22 mouse cellular contexts compared by ENCODE assay signal in the genomic region with DNA sequence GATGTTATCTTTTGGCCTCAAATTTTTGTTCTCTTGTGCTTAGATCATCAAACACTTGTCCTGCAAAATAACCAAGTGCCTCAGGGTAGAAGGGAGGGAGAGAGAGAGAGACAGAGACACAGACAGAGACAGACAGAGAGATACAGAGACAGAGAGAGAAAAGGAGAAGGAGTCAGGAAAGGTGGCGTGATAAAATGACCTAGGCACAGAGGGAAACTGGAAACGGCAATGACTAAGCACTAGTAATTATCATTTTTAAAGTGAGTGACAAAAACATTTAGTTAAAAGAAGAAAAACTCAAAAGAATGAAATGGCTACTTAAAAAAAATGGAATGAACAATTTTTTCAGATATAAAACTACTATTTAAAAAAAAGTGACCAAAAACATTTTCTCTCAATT. TPM values are rescaled to one million over a fixed set of nuclear protein-coding genes. Genes with fewer than 3 reads are reported as not detected.
A peak's percentile ranks its signal among the peaks of the same experiment; 100 is the strongest.
DNase-seq lines count a peak whose midpoint lies in the region; TF ChIP-seq lines count a peak whose summit lies in the region.
"Had no signal": no experiment of that assay in that cellular context is flagged by ENCODE, and none has a peak within 500 bp of the region (broad histone marks: within the 10 kb centered on the region; RNA-seq: fewer than 3 reads in every experiment).

No protein-coding gene starts in this region.

- H3K9me3 ChIP-seq in MEL (replicated peaks; ENCODE audit: insufficient read depth, low read length) = no peaks in the 10 kb centered on the region
- H3K9me3 ChIP-seq: G1E had no signal

- 69% methylated on average over 2 of the region's 2 CpGs for WGBS in kidney, adult 2 months

- peaks cover 5% of the 10 kb centered on the region; the same call in 1 of the 2 replicates for H3K4me1 ChIP-seq in kidney, adult 2 months (ENCODE audit: control insufficient read depth, insufficient read depth, low read length)
- H3K4me1 ChIP-seq in MEL (ENCODE audit: control insufficient read depth in 1 of 2, insufficient read depth in 2 of 2, low read length in 2 of 2) = peaks cover 26 to 33% of the 10 kb centered on the region in 2 experiments

- no peaks in the 10 kb centered on the region for H3K36me3 ChIP-seq in kidney, adult 2 months (ENCODE audit: control insufficient read depth, insufficient read depth, low read length)
- H3K36me3 ChIP-seq in MEL (ENCODE audit: control insufficient read depth in 1 of 2, insufficient read depth in 2 of 2, low read length in 2 of 2) = peaks cover 0 to 28% of the 10 kb centered on the region in 2 experiments; a peak in 2 of 4 replicates
- H3K36me3 ChIP-seq: G1E had no signal

- no peak for TF ChIP-seq CTCF in kidney, adult 2 months (conservative IDR thresholded peaks at IDR 0.05; ENCODE audit: insufficient read depth, insufficient read length, low read depth, low read length)
- TF ChIP-seq CTCF in MEL (IDR thresholded peaks at IDR 0.05 in 2 of 3, conservative IDR thresholded peaks at IDR 0.05 in 1 of 3; ENCODE audit: control insufficient read depth in 1 of 3, insufficient read depth in 1 of 3, low read depth in 2 of 3, low read length in 3 of 3, poor library complexity in 1 of 3, severe bottlenecking in 1 of 3) = no peak

- no peak for TF ChIP-seq RAD21 in MEL (IDR thresholded peaks at IDR 0.05; ENCODE audit: low read depth, low read length)

- peaks cover 1% of the 10 kb centered on the region; the same call in 1 of the 2 replicates for H3K79me2 ChIP-seq in MEL (ENCODE audit: control insufficient read depth, insufficient read depth, low read length, poor library complexity)

- H3K4me3 ChIP-seq in kidney, adult 2 months (ENCODE audit: insufficient read depth, low read depth, low read length) = no peak overlapping the region
- peak overlapping the region in 1 of 2 experiments; percentile 43; a peak in 3 of 4 replicates for H3K4me3 ChIP-seq in MEL (ENCODE audit: control insufficient read depth in 1 of 2, insufficient read depth in 1 of 2, low read depth in 2 of 2, low read length in 2 of 2)

- peak overlapping the region; percentile 31 for H3K9ac ChIP-seq in MEL (ENCODE audit: control insufficient read depth, low read depth, low read length, poor library complexity, severe bottlenecking)

- peak in 1 of 2 experiments; percentile 63; a peak in 3 of 4 replicates for TF ChIP-seq EP300 in MEL (IDR thresholded peaks at IDR 0.05; ENCODE audit: low read depth in 1 of 2, low read length in 2 of 2)

- H3K27ac ChIP-seq in kidney, adult 2 months (ENCODE audit: insufficient read depth, low read depth, low read length) = 0 out of 2 replicates have a peak overlapping the region, but pooled peaks have one; percentile 23
- peak overlapping the region; percentile 84 for H3K27ac ChIP-seq in MEL (ENCODE audit: control insufficient read depth, low read depth, low read length)

- no peak for TF ChIP-seq POLR2A in kidney, adult 2 months (IDR thresholded peaks at IDR 0.05; ENCODE audit: low read depth, low read length)
- no peak for TF ChIP-seq POLR2A in MEL (IDR thresholded peaks at IDR 0.05; ENCODE audit: control insufficient read depth in 1 of 2, insufficient read depth in 1 of 2, low read depth in 1 of 2, low read length in 2 of 2, poor library complexity in 1 of 2)

- H3K27me3 ChIP-seq in kidney, adult 2 months (replicated peaks; ENCODE audit: control insufficient read depth, insufficient read depth, low read length) = no peaks in the 10 kb centered on the region
- H3K27me3 ChIP-seq in MEL (ENCODE audit: control insufficient read depth in 1 of 2, insufficient read depth in 2 of 2, low read length in 2 of 2) = no peaks in the 10 kb centered on the region
- H3K27me3 ChIP-seq: CH12.LX, Patski had no signal

- DNase-seq in kidney, adult 2 months = no peak
- DNase-seq in kidney, adult 8-10 months = no peak
- peak; percentile 70 for DNase-seq in MEL (ENCODE audit: low read depth, low spot score)
- DNase-seq in gastrocnemius, postnatal 10 days = no peak
- DNase-seq: adrenal gland, adult 2 months; adrenal gland, adult 8-10 months; adrenal gland, postnatal 10 days; adrenal gland, postnatal 14 days; adrenal gland, postnatal 25 days; adrenal gland, postnatal 36 days; B cell, adult 2 months; cerebellum, adult 11 months; cerebellum, adult 11-12 months; cerebellum, adult 18-20 months; cerebellum, adult 2 months had no signal

TF ChIP-seq in MEL, 35 proteins besides CTCF, POLR2A, EP300 and RAD21:
- TF ChIP-seq TCF12 (IDR thresholded peaks at IDR 0.05; ENCODE audit: low read depth, low read length) = no peak; the same call in 1 of the 2 replicates
- no peak for TF ChIP-seq SMC3 (IDR thresholded peaks at IDR 0.05; ENCODE audit: low read depth, low read length)
- TF ChIP-seq GATA1 (IDR thresholded peaks at IDR 0.05; ENCODE audit: low read depth, low read length) = 0 out of 2 replicates have a peak, but pooled peaks have one; percentile 19
- no peak for TF ChIP-seq POLR2AphosphoS2 (IDR thresholded peaks at IDR 0.05; ENCODE audit: low read length)
- 0 out of 2 replicates have a peak, but pooled peaks have one; percentile 3 for TF ChIP-seq RCOR1 (IDR thresholded peaks at IDR 0.05; ENCODE audit: low read depth, low read length)
- TF ChIP-seq GABPA (IDR thresholded peaks at IDR 0.05; ENCODE audit: low read depth, low read length) = peak; percentile 48; the same call in 1 of the 2 replicates
- no peak for TF ChIP-seq MAZ (IDR thresholded peaks at IDR 0.05; ENCODE audit: low read depth, low read length)
- no peak for TF ChIP-seq CHD1 (IDR thresholded peaks at IDR 0.05; ENCODE audit: low read depth, low read length)
- TF ChIP-seq USF2 (IDR thresholded peaks at IDR 0.05; ENCODE audit: borderline replicate concordance in 1 of 2, insufficient read depth in 1 of 2, low read depth in 1 of 2, low read length in 2 of 2) = no peak
- peak; percentile 57 for TF ChIP-seq ETS1 (IDR thresholded peaks at IDR 0.05; ENCODE audit: low read depth, low read length)
- TF ChIP-seq MYC (IDR thresholded peaks at IDR 0.05; ENCODE audit: low read depth, low read length) = 0 out of 2 replicates have a peak, but pooled peaks have one; percentile 14
- TF ChIP-seq MAFK (IDR thresholded peaks at IDR 0.05; ENCODE audit: borderline replicate concordance, low read depth, low read length) = 0 out of 2 replicates have a peak, but pooled peaks have one; percentile 20

RNA-seq across cellular contexts. Expression of a gene that starts 11.8 kb away (rescaled TPM):
- 8.9 and 10.4 TPM in 2 replicates for polyA plus RNA-seq in kidney, adult 2 months (2012; rRNA removed)
- total RNA-seq in MEL (2012; rRNA removed) = 6.1 and 6.9 TPM in 2 replicates
- 100 to 1,000 TPM in 1 of 2 experiments, 1 to 10 TPM in 1; 9.1 to 238 TPM for polyA plus RNA-seq in MEL (2012; ENCODE audit: insufficient read depth in 1 of 2, insufficient read length in 2 of 2, low read depth in 1 of 2, low replicate concordance in 2 of 2, missing spikeins in 1 of 2)
- 1 to 10 TPM; 5.5 to 7.0 TPM for total RNA-seq in gastrocnemius, postnatal 10 days (2021)
- polyA plus RNA-seq: G1E had no signal

RNA-seq across cellular contexts. Expression of a gene that starts 49.2 kb away (rescaled TPM):
- polyA plus RNA-seq in kidney, adult 2 months (2012; rRNA removed) = not detected in 2 replicates
- total RNA-seq in MEL (2012; rRNA removed) = 0.04 TPM in 1 of 2 replicates, not detected in the other
- not detected for polyA plus RNA-seq in MEL (2012; ENCODE audit: insufficient read depth in 1 of 2, insufficient read length in 2 of 2, low read depth in 1 of 2, low replicate concordance in 2 of 2, missing spikeins in 1 of 2)
- total RNA-seq in gastrocnemius, postnatal 10 days (2021) = not detected
- total RNA-seq: adrenal gland, adult 18-20 months; adrenal gland, adult 2 months; adrenal gland, adult 8-10 months; adrenal gland, postnatal 10 days; adrenal gland, postnatal 14 days; adrenal gland, postnatal 25 days; adrenal gland, postnatal 36 days; adrenal gland, postnatal 4 days had no signal
- polyA plus RNA-seq: activated CD4-positive, CD25-positive, alpha-beta regulatory T cell, adult 4 months; adrenal gland, adult 2 months; CD4-positive, CD25-positive, alpha-beta regulatory T cell, adult 4 months; cerebellum, adult 2 months; G1E had no signal
